15 mouse cellular contexts compared by ENCODE assay signal in the genomic region with DNA sequence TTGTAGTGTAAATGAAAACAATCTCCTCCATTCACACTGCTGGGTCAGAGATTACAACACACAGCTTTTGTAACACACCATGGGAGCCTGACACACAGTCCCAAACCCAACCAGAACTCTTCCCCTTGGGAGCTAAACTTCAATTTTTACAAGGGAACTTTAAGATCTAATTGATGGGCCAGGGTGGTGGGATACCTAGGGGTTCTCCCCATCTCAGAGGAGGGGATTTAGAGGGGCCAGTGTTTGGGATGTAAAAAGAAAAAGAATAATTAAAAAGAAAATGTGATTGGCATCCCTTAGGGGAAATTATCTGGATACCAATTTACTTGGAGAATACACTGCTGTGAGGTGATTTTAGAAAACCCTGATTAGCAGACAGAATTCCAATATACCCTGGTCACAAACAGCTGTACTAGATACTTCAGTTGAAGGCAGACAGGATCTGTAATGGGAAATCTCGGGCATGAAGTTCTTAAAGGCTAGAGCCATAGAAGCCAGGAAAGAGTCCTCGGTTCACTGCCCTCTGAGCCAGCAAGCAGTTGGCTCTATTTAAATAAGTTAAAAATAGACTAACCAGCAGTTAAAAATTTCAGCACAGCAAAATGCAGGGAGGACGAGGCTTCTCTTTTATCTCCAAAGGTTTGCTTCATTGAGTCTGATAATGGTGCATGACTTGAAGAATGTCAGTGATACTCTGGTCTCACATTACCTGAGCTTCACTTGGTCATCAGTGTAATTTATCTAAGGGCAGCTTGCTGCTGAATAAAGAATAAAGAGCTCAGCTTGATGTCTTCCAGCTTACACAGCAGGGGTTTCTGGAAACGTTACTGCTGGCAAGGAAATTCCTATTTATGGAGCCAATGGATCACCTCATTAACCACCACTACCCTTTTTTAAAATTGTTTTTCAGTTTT.
DNase-seq lines count a peak whose midpoint lies in the region; ATAC-seq and TF ChIP-seq lines count a peak whose summit lies in the region.
"Had no signal": no experiment of that assay in that cellular context is flagged by ENCODE, and none has a peak within 500 bp of the region (broad histone marks: within the 10 kb centered on the region; RNA-seq: fewer than 3 reads in every experiment).

No protein-coding gene starts in this region.

- in situ Hi-C loops in Patski (cut with MboI; ENCODE audit: low pct_unique_long_range_greater_than_20kb): no loop called here

- H3K4me2 ChIP-seq in heart, embryonic 12.5 days: no peak overlapping the region
- no peak overlapping the region for H3K4me2 ChIP-seq in forebrain, embryonic 14.5 days (ENCODE audit: low read length)
- H3K4me2 ChIP-seq in liver, embryonic 12.5 days: no peak overlapping the region

- 9% methylated on average over 4 of the region's 4 CpGs for WGBS in heart, embryonic 12.5 days
- under 1% methylated on average over 4 of the region's 4 CpGs for WGBS in forebrain, embryonic 14.5 days
- WGBS in liver, embryonic 12.5 days (ENCODE audit: insufficient replicate concordance): 19% methylated on average over 4 of the region's 4 CpGs
- WGBS in lung, adult 2 months: 22% methylated on average over 4 of the region's 4 CpGs

- no peak overlapping the region for H3K4me3 ChIP-seq in heart, embryonic 12.5 days
- no peak overlapping the region for H3K4me3 ChIP-seq in forebrain, embryonic 14.5 days (ENCODE audit: low read depth, low read length)
- no peak overlapping the region for H3K4me3 ChIP-seq in liver, embryonic 12.5 days
- no peak overlapping the region for H3K4me3 ChIP-seq in lung, adult 2 months (replicated peaks; ENCODE audit: extremely low read depth, low read depth, low read length)
- H3K4me3 ChIP-seq: left cerebral cortex, adult 2 months had no signal

- H3K4me1 ChIP-seq in heart, embryonic 12.5 days (replicated peaks): 0 out of 2 replicates have a peak, but pooled peaks cover 6% of the 10 kb centered on the region
- H3K4me1 ChIP-seq in forebrain, embryonic 14.5 days (ENCODE audit: control insufficient read depth, insufficient read depth, low read length): no peaks in the 10 kb centered on the region
- H3K4me1 ChIP-seq in liver, embryonic 12.5 days: no peaks in the 10 kb centered on the region
- no peaks in the 10 kb centered on the region for H3K4me1 ChIP-seq in lung, adult 2 months (ENCODE audit: control insufficient read depth, insufficient read depth, low read length)

- no peak for DNase-seq in heart, postnatal 4 days
- DNase-seq in Patski (ENCODE audit: low read depth, low spot score): peak; percentile 59
- peak; percentile 39 for DNase-seq in forebrain, embryonic 14.5 days (ENCODE audit: low spot score)
- DNase-seq in kidney, postnatal 10 days: peak; percentile 18
- no peak for DNase-seq in lung, postnatal 36 days
- no peak for DNase-seq in lung, adult 2 months
- DNase-seq: gastrocnemius, postnatal 14 days; lung, postnatal 14 days; right cerebral cortex, adult 18-20 months; thymus, adult 18-20 months had no signal

- no peak for ATAC-seq in heart, embryonic 12.5 days (ENCODE audit: insufficient number of reproducible peaks, low FRiP score)
- ATAC-seq in Patski: peak; percentile 98
- no peak for ATAC-seq in forebrain, embryonic 14.5 days
- no peak for ATAC-seq in liver, embryonic 12.5 days
- ATAC-seq: activated CD4-positive, CD25-positive, alpha-beta regulatory T cell, adult 4 months; CD4-positive, CD25-positive, alpha-beta regulatory T cell, adult 4 months had no signal

- no peak overlapping the region for H3K9ac ChIP-seq in heart, embryonic 12.5 days
- H3K9ac ChIP-seq in forebrain, embryonic 14.5 days (ENCODE audit: low read length): no peak overlapping the region
- no peak overlapping the region for H3K9ac ChIP-seq in liver, embryonic 12.5 days

- TF ChIP-seq CTCF in Patski (IDR thresholded peaks at IDR 0.05): no peak
- no peak for TF ChIP-seq CTCF in lung, adult 2 months (IDR thresholded peaks at IDR 0.05; ENCODE audit: insufficient read depth, low read length)

- TF ChIP-seq POLR2A in lung, adult 2 months (IDR thresholded peaks at IDR 0.05; ENCODE audit: borderline replicate concordance, extremely low read depth, low read depth, low read length): no peak

- POLR2A ChIA-PET in Patski (lab: Charles Lee): no interaction called here

- no peaks in the 10 kb centered on the region for H3K36me3 ChIP-seq in heart, embryonic 12.5 days
- no peaks in the 10 kb centered on the region for H3K36me3 ChIP-seq in forebrain, embryonic 14.5 days (ENCODE audit: control insufficient read depth, insufficient read depth, low read length)
- H3K36me3 ChIP-seq in liver, embryonic 12.5 days: no peaks in the 10 kb centered on the region

- H3K9me3 ChIP-seq in heart, embryonic 12.5 days (replicated peaks): no peaks in the 10 kb centered on the region
- no peaks in the 10 kb centered on the region for H3K9me3 ChIP-seq in forebrain, embryonic 14.5 days (replicated peaks; ENCODE audit: control insufficient read depth, low read length)
- H3K9me3 ChIP-seq in liver, embryonic 12.5 days (replicated peaks): no peaks in the 10 kb centered on the region

- H3K27ac ChIP-seq in heart, embryonic 12.5 days (ENCODE audit: poor library complexity, severe bottlenecking): peak overlapping the region; percentile 68
- no peak overlapping the region for H3K27ac ChIP-seq in forebrain, embryonic 14.5 days (ENCODE audit: low read depth, low read length)
- no peak overlapping the region for H3K27ac ChIP-seq in liver, embryonic 12.5 days
- H3K27ac ChIP-seq: left cerebral cortex, adult 2 months had no signal

- H3K27me3 ChIP-seq in heart, embryonic 12.5 days (replicated peaks): no peaks in the 10 kb centered on the region
- no peaks in the 10 kb centered on the region for H3K27me3 ChIP-seq in Patski
- H3K27me3 ChIP-seq in forebrain, embryonic 14.5 days (replicated peaks; ENCODE audit: control insufficient read depth, insufficient read depth, low read length): no peaks in the 10 kb centered on the region
- no peaks in the 10 kb centered on the region for H3K27me3 ChIP-seq in liver, embryonic 12.5 days (replicated peaks)

- CTCF ChIA-PET in Patski (lab: Charles Lee): interaction anchor here (1.0 to 1.1 kb wide), 2 partner anchors 12 to 72 kb away, joined by 3 read pairs; no protein-coding TSS in a partner anchor

Comparison
In these comparisons a context has a peak if more than half of its experiments do, and no peak if none do; other contexts are left out.
1. DNase-seq: peak in Patski (single experiment), forebrain, embryonic 14.5 days (single experiment) and kidney, postnatal 10 days (single experiment); none in heart, postnatal 4 days (single experiment), lung, postnatal 36 days (single experiment) and lung, adult 2 months (single experiment).